Mouse (Mus musculus): ENCODE results near the gene Grb7. TPM values are rescaled to one million over a fixed set of nuclear protein-coding genes. Genes with fewer than 3 reads are reported as not detected.

The Grb7 gene
- 0.21 and 0.35 TPM in 2 replicates for polyA plus RNA-seq (2015; fragmentation: Nextera tagmentation; extraction: Ambion mirVana)

DNA sequence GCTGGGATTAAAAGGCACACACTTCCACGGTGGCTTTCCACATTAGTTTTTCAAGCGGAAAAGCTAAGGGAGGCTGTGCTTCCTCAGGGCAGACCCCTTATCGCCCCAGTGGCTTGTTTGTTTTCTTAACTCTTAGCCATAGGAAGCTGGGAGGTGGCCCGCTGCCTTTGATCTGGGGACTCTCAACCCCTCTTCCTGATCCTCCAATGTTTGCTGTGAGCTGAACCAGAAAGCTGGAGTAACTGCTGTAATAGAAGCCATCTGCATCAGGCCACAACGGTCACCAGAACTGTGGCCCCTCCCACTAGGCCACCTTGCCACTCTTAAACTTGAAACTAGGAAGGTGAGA, at the start of gene Grb7:
Grb7 (plus strand) TSS at position 182 of the 349 bp plus-strand sequence.
- Histone ChIP-seq H3K36me3 (ENCODE audit: poor library complexity, severe bottlenecking) (no peaks in the 10 kb centered on the region), H3K9me3 (replicated peaks) (no peaks in the 10 kb centered on the region), H3K9ac (no peak within 1 kb of the TSS; the same call in none of the 2 replicates), H3K27me3 (peaks cover 59% of the 10 kb centered on the region), H3K4me1 (peaks cover 11% of the 10 kb centered on the region), H3K4me3 (no peak within 1 kb of the TSS), H3K4me2 (peak within 1 kb of the TSS; percentile 30), H3K27ac (no peak within 1 kb of the TSS)
- WGBS, result 13% methylated on average over 5 of the region's 5 CpGs
- no peak for ATAC-seq

DNA sequence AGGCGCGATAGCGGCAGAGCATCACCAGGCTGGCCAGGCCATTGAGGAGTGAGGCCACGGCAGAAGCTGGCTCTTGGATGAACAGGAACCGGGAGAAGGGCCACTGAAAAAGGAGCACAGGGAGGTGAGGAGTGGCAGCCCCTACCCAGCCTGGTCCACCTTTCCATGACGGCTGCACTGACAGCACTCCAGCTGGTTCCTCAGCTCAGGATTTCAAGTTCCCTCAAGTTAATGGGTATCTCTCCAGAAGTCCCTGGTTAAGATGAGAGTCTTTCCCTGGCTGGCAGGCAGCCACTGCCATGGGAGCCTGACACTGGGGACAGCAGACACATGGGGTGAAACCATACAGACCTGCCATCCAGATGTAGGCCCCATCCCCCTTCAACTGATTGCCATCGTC, 48.2 kb upstream of the Grb7 start:
- 88% methylated on average over 7 of the region's 7 CpGs for WGBS
- Histone ChIP-seq H3K9ac (no peak overlapping the region), H3K27me3 (peaks cover 8% of the 10 kb centered on the region; the same call in 1 of the 2 replicates), H3K27ac (no peak overlapping the region), H3K36me3 (ENCODE audit: poor library complexity, severe bottlenecking) (0 out of 2 replicates have a peak, but pooled peaks cover 2% of the 10 kb centered on the region), H3K4me3 (no peak overlapping the region), H3K4me2 (no peak overlapping the region), H3K4me1 (peaks cover 35% of the 10 kb centered on the region), H3K9me3 (replicated peaks) (no peaks in the 10 kb centered on the region)
- no peak for ATAC-seq

DNA sequence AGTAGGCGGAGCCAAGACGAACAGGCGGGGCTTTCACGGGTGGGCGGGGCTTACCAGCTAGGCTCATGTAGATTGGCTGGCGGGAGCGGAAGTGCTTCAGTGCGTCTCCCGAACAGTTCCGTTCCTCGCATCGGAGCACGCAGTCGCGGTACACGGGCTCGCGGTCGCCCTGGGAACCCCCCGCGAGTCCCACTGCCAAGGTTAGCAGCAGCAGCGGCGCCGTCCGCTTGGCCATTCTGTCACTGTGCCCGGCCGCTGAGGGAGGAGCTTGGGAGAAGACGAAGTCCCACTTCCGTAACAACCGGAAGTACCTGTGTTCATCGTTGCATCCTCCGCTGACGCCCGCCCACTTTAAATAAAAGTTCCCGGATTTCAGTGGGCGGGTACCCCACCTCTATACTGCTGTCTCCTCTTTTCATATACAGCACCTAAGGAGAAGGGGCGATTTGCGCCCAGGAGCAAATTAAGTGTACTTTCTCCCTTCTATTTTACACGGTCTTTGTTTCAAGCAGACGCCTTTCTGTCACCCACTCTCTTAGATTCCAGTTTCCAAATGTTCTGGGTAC, 46.0 kb upstream of the Grb7 start, which contains the start of gene Pgap3:
Pgap3 (minus strand) TSS at position 330 of the 566 bp plus-strand sequence.
- Histone ChIP-seq H3K9ac (peak within 1 kb of the TSS; percentile 78), H3K4me3 (peak within 1 kb of the TSS; percentile 76), H3K4me2 (peak within 1 kb of the TSS; percentile 76), H3K9me3 (replicated peaks) (no peaks in the 10 kb centered on the region), H3K27me3 (peaks cover 20% of the 10 kb centered on the region; the same call in 1 of the 2 replicates), H3K27ac (peak within 1 kb of the TSS; percentile 97), H3K36me3 (ENCODE audit: poor library complexity, severe bottlenecking) (0 out of 2 replicates have a peak, but pooled peaks cover 2% of the 10 kb centered on the region), H3K4me1 (peaks cover 12% of the 10 kb centered on the region)
- WGBS, result under 1% methylated on average over 39 of the region's 40 CpGs
- ATAC-seq, result peak; percentile 95

DNA sequence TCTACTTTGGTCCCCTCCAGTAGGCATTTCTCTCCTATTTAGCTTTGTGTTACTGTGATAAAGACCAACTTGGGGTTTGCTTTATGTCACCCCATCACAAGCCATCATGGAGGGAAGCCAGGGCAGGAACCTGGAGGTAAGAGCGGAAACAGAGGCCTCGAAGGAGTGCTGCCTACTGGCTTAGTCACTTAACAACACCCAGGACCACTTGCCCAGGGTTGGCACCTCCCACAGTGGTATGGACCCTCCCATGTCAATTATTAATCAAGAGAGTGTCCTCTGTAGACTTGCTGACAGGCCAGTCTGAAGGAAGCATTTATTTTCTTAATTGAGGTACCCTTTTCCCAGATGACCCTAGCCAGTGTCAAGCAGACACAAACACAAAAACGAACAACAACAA, 45.4 kb upstream of the Grb7 start:
- H3K9me3 ChIP-seq (replicated peaks), result no peaks in the 10 kb centered on the region
- 0 out of 2 replicates have a peak, but pooled peaks cover 2% of the 10 kb centered on the region for H3K36me3 ChIP-seq (ENCODE audit: poor library complexity, severe bottlenecking)
- WGBS, result 67% methylated on average over 3 of the region's 3 CpGs

DNA sequence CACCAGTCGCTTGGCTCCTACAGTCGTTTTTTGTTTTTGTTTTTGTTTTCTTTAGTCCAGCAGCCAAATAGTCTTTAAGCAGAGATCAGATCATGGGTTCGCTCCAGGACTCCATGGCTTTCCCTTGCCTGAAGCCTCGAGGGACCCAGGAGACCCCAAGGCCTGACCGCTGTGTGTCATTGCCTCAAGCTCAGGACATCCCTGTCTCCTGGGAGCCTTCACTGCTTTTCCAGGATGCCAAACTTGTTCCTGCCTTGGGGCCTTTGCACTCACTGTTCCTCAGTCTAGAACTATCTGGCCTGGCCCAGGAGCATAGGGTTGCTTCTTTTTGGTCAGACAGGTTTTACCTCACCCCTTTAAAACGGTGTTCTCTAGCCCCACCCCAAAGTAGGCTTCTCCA, 39.6 kb upstream of the Grb7 start:
- no peaks in the 10 kb centered on the region for H3K36me3 ChIP-seq (ENCODE audit: poor library complexity, severe bottlenecking)
- H3K4me1 ChIP-seq, result peaks cover 13% of the 10 kb centered on the region
- no peaks in the 10 kb centered on the region for H3K9me3 ChIP-seq (replicated peaks)
- no peak for ATAC-seq
- no peak overlapping the region for H3K4me2 ChIP-seq
- no peak overlapping the region for H3K9ac ChIP-seq
- 76% methylated on average over 6 of the region's 6 CpGs for WGBS
- H3K27me3 ChIP-seq, result peaks cover 39% of the 10 kb centered on the region
- H3K4me3 ChIP-seq, result no peak overlapping the region
- H3K27ac ChIP-seq, result no peak overlapping the region

More for the DNA sequence above, 45.4 kb upstream of the Grb7 start:
- Histone ChIP-seq H3K9ac (peak overlapping the region; percentile 78), H3K4me2 (peak overlapping the region; percentile 76), H3K27ac (peak overlapping the region; percentile 97), H3K4me1 (peaks cover 11% of the 10 kb centered on the region), H3K27me3 (peaks cover 20% of the 10 kb centered on the region; the same call in 1 of the 2 replicates), H3K4me3 (peak overlapping the region; percentile 76)
- ATAC-seq, result no peak

DNA sequence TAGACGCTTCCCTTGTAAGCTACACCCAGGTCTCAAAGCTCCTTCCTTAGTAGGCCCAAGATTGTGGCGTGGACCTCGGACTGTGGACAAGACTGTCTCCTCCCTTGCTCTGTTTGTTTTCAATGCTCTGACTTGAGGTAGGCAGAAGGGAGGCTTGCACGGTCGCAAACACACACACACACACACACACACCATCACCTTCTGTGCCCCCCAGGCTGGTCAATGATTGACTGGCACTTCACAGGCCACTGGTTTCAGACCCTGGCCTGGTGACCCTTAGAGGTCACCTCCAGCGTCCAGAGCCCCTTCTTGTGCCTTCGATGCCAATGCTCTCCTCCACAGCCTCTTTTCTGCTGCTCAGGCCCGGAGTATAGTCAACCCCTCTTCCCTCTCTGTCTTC, 37.3 kb upstream of the Grb7 start:
- H3K4me3 ChIP-seq, result no peak overlapping the region

DNA sequence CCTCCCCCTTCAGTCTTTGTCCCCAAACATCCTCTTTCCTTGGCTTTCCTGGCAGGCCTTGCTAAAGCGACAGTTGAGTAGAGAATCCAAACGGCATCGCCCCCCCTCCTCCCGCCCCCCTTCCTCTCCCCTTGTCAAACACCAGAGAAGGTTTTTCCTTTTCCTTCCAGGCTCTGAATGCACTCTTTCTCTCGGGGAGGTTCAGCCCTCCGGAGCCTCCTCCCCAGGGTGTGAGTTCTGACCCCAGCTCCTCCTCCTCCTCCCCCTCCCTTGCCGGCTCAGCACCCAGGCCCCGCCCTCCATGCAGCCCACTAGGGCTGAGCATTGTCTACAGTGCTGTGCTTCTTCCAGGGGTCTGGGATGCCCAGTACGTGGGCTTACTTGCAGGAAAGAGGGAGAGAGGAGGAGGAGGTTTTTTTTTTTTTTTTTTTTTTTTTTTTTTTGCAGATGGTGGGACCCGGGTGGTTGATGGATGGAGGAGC, 36.8 kb upstream of the Grb7 start:
- 4% methylated on average over 10 of the region's 10 CpGs for WGBS
- peaks cover 41% of the 10 kb centered on the region for H3K27me3 ChIP-seq
- no peak overlapping the region for H3K27ac ChIP-seq
- no peaks in the 10 kb centered on the region for H3K36me3 ChIP-seq (ENCODE audit: poor library complexity, severe bottlenecking)
- no peaks in the 10 kb centered on the region for H3K9me3 ChIP-seq (replicated peaks)
- peak overlapping the region; percentile 30; the same call in 1 of the 2 replicates for H3K9ac ChIP-seq
- peaks cover 39% of the 10 kb centered on the region for H3K4me1 ChIP-seq
- peak overlapping the region; percentile 34 for H3K4me2 ChIP-seq
- H3K4me3 ChIP-seq, result no peak overlapping the region
- peak; percentile 57; the same call in 1 of the 2 replicates for ATAC-seq

More for the DNA sequence above, 37.3 kb upstream of the Grb7 start:
- H3K27me3 ChIP-seq, result peaks cover 37% of the 10 kb centered on the region
- peak overlapping the region; percentile 34 for H3K4me2 ChIP-seq
- peaks cover 34% of the 10 kb centered on the region for H3K4me1 ChIP-seq
- WGBS, result 59% methylated on average over 8 of the region's 8 CpGs
- H3K27ac ChIP-seq, result no peak overlapping the region
- H3K36me3 ChIP-seq (ENCODE audit: poor library complexity, severe bottlenecking), result no peaks in the 10 kb centered on the region
- H3K9ac ChIP-seq, result peak overlapping the region; percentile 30; the same call in 1 of the 2 replicates
- no peak for ATAC-seq
- H3K9me3 ChIP-seq (replicated peaks), result no peaks in the 10 kb centered on the region

DNA sequence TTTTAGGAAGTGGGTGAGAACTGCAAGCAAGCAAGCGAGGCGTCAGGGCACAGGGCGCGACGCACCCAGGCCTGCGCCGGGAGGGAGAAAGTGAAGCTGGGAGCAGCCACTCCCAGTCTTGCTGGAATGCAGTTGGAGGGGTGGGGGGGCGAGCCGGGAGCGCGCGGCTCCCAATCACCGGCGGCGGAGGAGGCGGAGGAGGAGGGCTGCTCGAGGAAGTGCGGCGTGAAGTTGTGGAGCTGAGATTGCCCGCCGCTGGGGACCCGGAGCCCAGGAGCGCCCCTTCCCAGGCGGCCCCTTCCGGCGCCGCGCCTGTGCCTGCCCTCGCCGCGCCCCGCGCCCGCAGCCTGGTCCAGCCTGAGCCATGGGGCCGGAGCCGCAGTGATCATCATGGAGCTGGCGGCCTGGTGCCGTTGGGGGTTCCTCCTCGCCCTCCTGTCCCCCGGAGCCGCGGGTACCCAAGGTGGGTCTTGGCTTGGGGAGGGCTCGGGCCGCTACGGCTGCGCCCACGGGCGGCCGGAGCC, 33.9 kb upstream of the Grb7 start, which contains the start of gene Erbb2:
Erbb2 (plus strand) TSS at position 198 of the 524 bp plus-strand sequence.
- H3K9me3 ChIP-seq (replicated peaks), result no peaks in the 10 kb centered on the region
- peak within 1 kb of the TSS; percentile 75 for H3K9ac ChIP-seq
- peaks cover 41% of the 10 kb centered on the region for H3K27me3 ChIP-seq
- peak; percentile 68 for ATAC-seq
- peak within 1 kb of the TSS; percentile 99 for H3K4me2 ChIP-seq
- peak within 1 kb of the TSS; percentile 62 for H3K4me3 ChIP-seq
- peaks cover 40% of the 10 kb centered on the region for H3K4me1 ChIP-seq
- no peaks in the 10 kb centered on the region for H3K36me3 ChIP-seq (ENCODE audit: poor library complexity, severe bottlenecking)
- under 1% methylated on average over 36 of the region's 49 CpGs for WGBS
- peak within 1 kb of the TSS; percentile 41 for H3K27ac ChIP-seq

DNA sequence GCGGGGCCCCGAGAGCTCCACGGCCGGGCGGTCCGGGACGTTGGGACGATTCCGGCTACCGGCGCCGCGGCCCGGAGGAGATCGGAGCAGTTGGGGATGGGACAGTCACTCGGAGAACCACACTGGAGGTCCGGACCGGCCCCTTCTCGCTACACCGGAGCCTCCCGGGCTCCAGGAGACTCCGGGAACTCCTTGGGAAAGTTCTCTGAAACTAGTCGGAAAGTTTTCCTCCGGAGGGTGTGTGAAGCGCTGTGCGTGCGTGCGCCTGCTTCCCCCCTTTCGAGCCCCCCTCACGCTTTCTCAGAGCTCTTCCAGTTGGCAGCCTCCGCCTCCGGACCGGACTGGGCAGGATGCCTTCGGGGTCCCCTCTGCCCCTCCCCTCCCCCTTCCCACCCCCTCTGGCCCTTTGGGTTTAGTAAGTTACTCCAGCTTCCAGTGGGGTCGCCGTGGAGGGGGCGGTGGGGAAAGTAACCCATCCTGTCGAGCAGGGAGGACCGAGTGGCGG, 33.3 kb upstream of the Grb7 start:
- H3K9me3 ChIP-seq (replicated peaks), result no peaks in the 10 kb centered on the region
- peak overlapping the region; percentile 99 for H3K4me2 ChIP-seq
- peak; percentile 32; the same call in 1 of the 2 replicates for ATAC-seq
- H3K4me1 ChIP-seq, result peaks cover 40% of the 10 kb centered on the region
- H3K27me3 ChIP-seq, result peaks cover 41% of the 10 kb centered on the region
- H3K27ac ChIP-seq, result peak overlapping the region; percentile 41
- under 1% methylated on average over 40 of the region's 40 CpGs for WGBS
- no peaks in the 10 kb centered on the region for H3K36me3 ChIP-seq (ENCODE audit: poor library complexity, severe bottlenecking)
- peak overlapping the region; percentile 75 for H3K9ac ChIP-seq
- peak overlapping the region; percentile 62 for H3K4me3 ChIP-seq

DNA sequence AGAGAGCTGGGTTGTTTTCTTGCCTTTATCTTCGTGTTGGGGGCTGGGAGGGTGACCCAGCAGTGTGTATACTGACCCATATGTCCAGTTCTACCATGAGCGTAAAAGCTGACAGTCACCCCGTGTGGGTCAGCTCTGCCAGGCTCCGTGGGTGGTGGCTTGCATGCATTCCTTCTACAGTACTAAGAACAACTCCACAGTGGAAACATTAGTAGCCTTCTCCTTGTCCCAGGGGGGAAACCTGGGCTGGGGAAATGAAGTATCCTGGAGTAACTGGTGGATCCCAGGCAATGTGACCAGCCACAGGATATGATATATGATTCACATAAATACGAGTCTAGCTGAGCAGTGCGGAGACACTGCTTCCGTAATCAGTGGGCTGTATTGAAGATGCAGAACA, 32.5 kb upstream of the Grb7 start:
- H3K9ac ChIP-seq, result 0 out of 2 replicates have a peak overlapping the region, but pooled peaks have one; percentile 75
- no peak for ATAC-seq
- no peaks in the 10 kb centered on the region for H3K36me3 ChIP-seq (ENCODE audit: poor library complexity, severe bottlenecking)
- H3K27me3 ChIP-seq, result peaks cover 41% of the 10 kb centered on the region
- no peak overlapping the region for H3K27ac ChIP-seq
- WGBS, result 31% methylated on average over 7 of the region's 7 CpGs
- H3K4me3 ChIP-seq, result peak overlapping the region; percentile 62
- peak overlapping the region; percentile 99 for H3K4me2 ChIP-seq
- peaks cover 40% of the 10 kb centered on the region for H3K4me1 ChIP-seq
- no peaks in the 10 kb centered on the region for H3K9me3 ChIP-seq (replicated peaks)

DNA sequence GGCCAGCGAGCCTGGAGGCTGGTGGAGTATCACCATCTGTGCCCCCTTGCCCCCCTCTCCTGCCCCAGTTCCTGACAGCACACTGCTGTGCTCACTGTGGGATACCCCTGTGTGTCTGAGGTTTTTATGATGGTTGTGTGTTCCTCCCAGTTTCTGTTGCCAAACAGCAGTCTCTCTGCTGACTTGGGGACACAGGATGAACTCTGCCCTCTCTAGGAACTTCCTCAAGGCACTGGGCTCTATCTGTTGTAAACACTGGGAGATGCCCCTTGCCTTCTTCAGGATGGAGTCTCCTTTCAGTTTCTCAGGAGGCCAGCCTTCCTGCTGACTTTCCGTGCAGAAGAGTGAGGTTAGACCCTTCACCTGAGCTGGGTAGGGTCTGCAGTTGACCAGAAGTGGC, 32.0 kb upstream of the Grb7 start:
- Histone ChIP-seq H3K4me3 (peak overlapping the region; percentile 62; the same call in 1 of the 2 replicates), H3K4me2 (peak overlapping the region; percentile 99; the same call in 1 of the 2 replicates), H3K27ac (no peak overlapping the region), H3K4me1 (peaks cover 36% of the 10 kb centered on the region), H3K27me3 (peaks cover 41% of the 10 kb centered on the region), H3K36me3 (ENCODE audit: poor library complexity, severe bottlenecking) (no peaks in the 10 kb centered on the region), H3K9me3 (replicated peaks) (no peaks in the 10 kb centered on the region), H3K9ac (no peak overlapping the region)
- WGBS, result 25% methylated on average over 2 of the region's 2 CpGs
- ATAC-seq, result no peak

DNA sequence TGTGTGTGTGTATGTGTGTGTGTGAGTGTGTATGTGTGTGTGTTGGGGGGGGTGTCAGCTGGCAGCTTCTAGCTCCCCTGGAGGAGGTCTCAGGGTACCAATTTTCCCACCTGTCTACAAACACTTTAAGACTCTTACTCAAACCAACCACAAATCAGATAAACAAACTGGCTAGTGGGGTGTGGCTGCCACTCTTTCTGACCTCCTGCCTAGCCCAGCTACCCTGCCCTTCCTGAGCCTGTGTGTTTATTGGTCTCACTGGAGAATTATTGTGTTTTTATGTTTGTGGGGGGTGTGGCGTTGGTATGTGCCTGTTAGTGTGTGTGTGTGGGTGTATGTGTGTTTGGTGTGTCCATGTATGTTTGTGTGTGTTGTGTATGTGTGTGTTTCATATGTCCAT, 29.1 kb upstream of the Grb7 start:
- no peak for ATAC-seq
- H3K27ac ChIP-seq, result no peak overlapping the region
- no peaks in the 10 kb centered on the region for H3K9me3 ChIP-seq (replicated peaks)
- no peak overlapping the region for H3K4me2 ChIP-seq
- H3K36me3 ChIP-seq (ENCODE audit: poor library complexity, severe bottlenecking), result no peaks in the 10 kb centered on the region
- H3K4me1 ChIP-seq, result peaks cover 23% of the 10 kb centered on the region
- no peak overlapping the region for H3K4me3 ChIP-seq
- WGBS, result 92% methylated on average over 1 of the region's 1 CpGs
- H3K9ac ChIP-seq, result no peak overlapping the region
- peaks cover 20% of the 10 kb centered on the region; the same call in 1 of the 2 replicates for H3K27me3 ChIP-seq

Data from forebrain, embryonic 13.5 days (tissue).